Mouse (Mus musculus) neural tube, embryonic 11.5 days (tissue): ENCODE measurements around the gene Arhgef12. TPM values are rescaled to one million over a fixed set of nuclear protein-coding genes. Genes with fewer than 3 reads are reported as not detected.
A peak's percentile ranks its signal among the peaks of the same experiment; 100 is the strongest.

Source experiments
- ATAC-seq: fragments of 200-750 bp; cut with Nextera tagmentation; 2 replicates; pipeline ENCODE4 v1.8.0; 2017; ENCODE audit warnings: moderate number of reproducible peaks, mild to moderate bottlenecking, moderate TSS enrichment, moderate library complexity; ENCODE audit not compliant: insufficient read depth, low FRiP score, low TSS enrichment
- DNase-seq: peaks from one replicate; pipeline ENCODE4 v3.0.0-alpha.2; 2015; ENCODE audit warnings: low spot score
- H3K27ac ChIP-seq: fragments of 300-500 bp; sonication (generic); 2 replicates; pipeline ENCODE4 v1.5.1; 2014; ENCODE audit warnings: low read depth, mild to moderate bottlenecking, low read length
- H3K27me3 ChIP-seq: fragments of 300-500 bp; sonication (generic); 2 replicates; pipeline ENCODE4 v1.6.1; 2014; ENCODE audit warnings: mild to moderate bottlenecking, low read length, mixed read lengths; ENCODE audit not compliant: control insufficient read depth, insufficient read depth
- H3K36me3 ChIP-seq: fragments of 300-500 bp; sonication (generic); 2 replicates; pipeline ENCODE4 v1.6.1; 2014; ENCODE audit warnings: mild to moderate bottlenecking, low read length, moderate library complexity, mixed read lengths; ENCODE audit not compliant: control insufficient read depth, insufficient read depth
- H3K4me1 ChIP-seq: fragments of 300-500 bp; sonication (generic); 2 replicates; pipeline ENCODE4 v1.6.1; 2014; ENCODE audit warnings: low read length, mixed read lengths; ENCODE audit not compliant: control insufficient read depth, insufficient read depth
- H3K4me2 ChIP-seq: fragments of 300-500 bp; sonication (generic); 2 replicates; pipeline ENCODE4 v1.6.1; 2014; ENCODE audit warnings: low read depth, mild to moderate bottlenecking, moderate library complexity
- H3K4me3 ChIP-seq: fragments of 300-500 bp; sonication (generic); 2 replicates; pipeline ENCODE4 v1.5.1; 2014; ENCODE audit warnings: low read depth, low read length
- H3K9ac ChIP-seq: fragments of 300-500 bp; sonication (generic); 2 replicates; pipeline ENCODE4 v1.6.1; 2014; ENCODE audit warnings: mild to moderate bottlenecking, low read length
- H3K9me3 ChIP-seq: fragments of 300-500 bp; sonication (generic); 2 replicates; pipeline ENCODE4 v1.6.1; 2016; ENCODE audit warnings: low read length; ENCODE audit not compliant: control insufficient read depth
- WGBS: fragments of 180-500 bp; shearing (Covaris S2); extraction: QIAGEN DNeasy Blood & Tissue Kit; methylation state at CpG from one replicate; pipeline ENCODE4 v1.1.7; 2014; 5-methylcytosine and 5-hydroxymethylcytosine counted together
- polyA plus RNA-seq: library from polyadenylated mRNA; unstranded; fragments of >200 nt; fragmentation: Nextera tagmentation; extraction: Ambion mirVana; gene quantifications from 2 replicates; pipeline ENCODE4 v1.2.1, GENCODE M21; 2014

Gene Arhgef12
- polyA plus RNA-seq, 1 experiment from 2014 or later, result 10.3 TPM

GRCm38 (mm10) chr9:43116134-43116996 lies 9.3 kb upstream of the Arhgef12 start, which contains the start of gene Tmem136:
TSS of gene Tmem136 (minus strand) at chr9:43116570.
- no peak within 1 kb of the TSS for H3K27ac ChIP-seq

GRCm38 (mm10) chr9:43115431-43116133 lies 8.5 kb upstream of the Arhgef12 start:
- H3K9me3 ChIP-seq, result no peaks in the 10 kb centered on the region
- H3K4me1 ChIP-seq, result 0 out of 2 replicates have a peak, but pooled peaks cover 3% of the 10 kb centered on the region
- H3K27me3 ChIP-seq, result no peaks in the 10 kb centered on the region
- WGBS, result 20% methylated on average over 12 of the region's 12 CpGs
- H3K27ac ChIP-seq, result no peak overlapping the region
- H3K36me3 ChIP-seq, result no peaks in the 10 kb centered on the region
- no peak for DNase-seq
- H3K9ac ChIP-seq, result peak overlapping the region; percentile 83
- peak overlapping the region; percentile 78 for H3K4me2 ChIP-seq
- peak overlapping the region; percentile 75 for H3K4me3 ChIP-seq
- ATAC-seq, result no peak

More at GRCm38 (mm10) chr9:43116134-43116996, 9.3 kb upstream of the Arhgef12 start, which contains the start of gene Tmem136:
- 4% methylated on average over 47 of the region's 55 CpGs for WGBS
- H3K9ac ChIP-seq, result peak within 1 kb of the TSS; percentile 83
- DNase-seq (peak; percentile 82), ATAC-seq (peak; percentile 89)
- H3K9me3 ChIP-seq, result no peaks in the 10 kb centered on the region
- H3K4me3 ChIP-seq, result peak within 1 kb of the TSS; percentile 75
- no peaks in the 10 kb centered on the region for H3K36me3 ChIP-seq
- H3K27me3 ChIP-seq, result no peaks in the 10 kb centered on the region
- H3K4me2 ChIP-seq, result peak within 1 kb of the TSS; percentile 78
- 0 out of 2 replicates have a peak, but pooled peaks cover 3% of the 10 kb centered on the region for H3K4me1 ChIP-seq

- Histone ChIP-seq H3K9me3 (no peaks in the 10 kb centered on the region), H3K27ac (no peak overlapping the region), H3K4me2 (no peak overlapping the region), H3K36me3 (no peaks in the 10 kb centered on the region), H3K9ac (no peak overlapping the region), H3K4me1 (0 out of 2 replicates have a peak, but pooled peaks cover 3% of the 10 kb centered on the region), H3K27me3 (no peaks in the 10 kb centered on the region), H3K4me3 (no peak overlapping the region)
- no peak for DNase-seq
- no peak for ATAC-seq
- 91% methylated on average over 4 of the region's 4 CpGs for WGBS
Observed at GRCm38 (mm10) chr9:43114833-43115232, 7.8 kb upstream of the Arhgef12 start.

GRCm38 (mm10) chr9:43110286-43110980 lies 3.4 kb upstream of the Arhgef12 start:
- Histone ChIP-seq H3K9me3 (no peaks in the 10 kb centered on the region), H3K27ac (no peak overlapping the region), H3K36me3 (no peaks in the 10 kb centered on the region), H3K4me1 (0 out of 2 replicates have a peak, but pooled peaks cover 5% of the 10 kb centered on the region), H3K9ac (no peak overlapping the region), H3K27me3 (no peaks in the 10 kb centered on the region), H3K4me2 (no peak overlapping the region), H3K4me3 (no peak overlapping the region)
- ATAC-seq (no peak), DNase-seq (no peak)
- WGBS, result 86% methylated on average over 8 of the region's 8 CpGs

GRCm38 (mm10) chr9:43109125-43109524 lies 2.1 kb upstream of the Arhgef12 start:
- ATAC-seq (no peak), DNase-seq (no peak)
- Histone ChIP-seq H3K9ac (no peak overlapping the region), H3K4me3 (no peak overlapping the region), H3K27me3 (no peaks in the 10 kb centered on the region), H3K27ac (no peak overlapping the region), H3K36me3 (no peaks in the 10 kb centered on the region), H3K9me3 (no peaks in the 10 kb centered on the region), H3K4me1 (peaks cover 7% of the 10 kb centered on the region; the same call in 1 of the 2 replicates), H3K4me2 (no peak overlapping the region)
- WGBS, result 88% methylated on average over 7 of the region's 7 CpGs

- no peak for ATAC-seq
- 87% methylated on average over 3 of the region's 3 CpGs for WGBS
- H3K9ac ChIP-seq, result no peak overlapping the region
- no peaks in the 10 kb centered on the region for H3K27me3 ChIP-seq
- no peak overlapping the region for H3K4me3 ChIP-seq
- no peak overlapping the region for H3K4me2 ChIP-seq
- H3K36me3 ChIP-seq, result no peaks in the 10 kb centered on the region
- H3K27ac ChIP-seq, result no peak overlapping the region
- no peaks in the 10 kb centered on the region for H3K9me3 ChIP-seq
- peaks cover 11% of the 10 kb centered on the region; the same call in 1 of the 2 replicates for H3K4me1 ChIP-seq
- no peak for DNase-seq
Observed at GRCm38 (mm10) chr9:43108721-43109120, 1.7 kb upstream of the Arhgef12 start.

GRCm38 (mm10) chr9:43108081-43108480 lies 1.0 kb upstream of the Arhgef12 start:
- H3K27ac ChIP-seq, result no peak overlapping the region
- DNase-seq (no peak), ATAC-seq (no peak)
- no peak overlapping the region for H3K4me2 ChIP-seq
- H3K4me3 ChIP-seq, result no peak overlapping the region
- 94% methylated on average over 1 of the region's 1 CpGs for WGBS
- no peaks in the 10 kb centered on the region for H3K9me3 ChIP-seq
- H3K4me1 ChIP-seq, result peaks cover 16% of the 10 kb centered on the region; the same call in 1 of the 2 replicates
- H3K9ac ChIP-seq, result no peak overlapping the region
- H3K36me3 ChIP-seq, result no peaks in the 10 kb centered on the region
- no peaks in the 10 kb centered on the region for H3K27me3 ChIP-seq

- no peak for DNase-seq
- 66% methylated on average over 5 of the region's 5 CpGs for WGBS
- no peak overlapping the region for H3K9ac ChIP-seq
Observed at GRCm38 (mm10) chr9:43107555-43107954, 516 bp upstream of the Arhgef12 start.

More at GRCm38 (mm10) chr9:43107555-43107954, 516 bp upstream of the Arhgef12 start:
- ATAC-seq, result no peak
- Histone ChIP-seq H3K4me2 (no peak overlapping the region), H3K9me3 (no peaks in the 10 kb centered on the region), H3K4me3 (no peak overlapping the region), H3K4me1 (peaks cover 18% of the 10 kb centered on the region; the same call in 1 of the 2 replicates), H3K36me3 (no peaks in the 10 kb centered on the region), H3K27me3 (no peaks in the 10 kb centered on the region), H3K27ac (no peak overlapping the region)
